Mouse (Mus musculus): ENCODE results near the gene Gm10220. TPM values are rescaled to one million over a fixed set of nuclear protein-coding genes. Genes with fewer than 3 reads are reported as not detected.

Gene Gm10220
- polyA plus RNA-seq, 1 experiment from 2014 or later = not detected

- ATAC-seq (ENCODE audit: low read depth) = no peak
- Histone ChIP-seq H3K27ac (ENCODE audit: low read length) (no peak overlapping the region), H3K9ac (ENCODE audit: low read length) (no peak overlapping the region), H3K4me2 (ENCODE audit: low read depth, low read length) (no peak overlapping the region), H3K4me3 (ENCODE audit: low read length) (no peak overlapping the region), H3K4me1 (replicated peaks; ENCODE audit: control insufficient read depth, insufficient read depth, low read length) (no peaks in the 10 kb centered on the region), H3K27me3 (ENCODE audit: control insufficient read depth, insufficient read depth, low read depth, low read length) (no peaks in the 10 kb centered on the region), H3K36me3 (ENCODE audit: control insufficient read depth, insufficient read depth, low read length) (no peaks in the 10 kb centered on the region), H3K9me3 (ENCODE audit: control insufficient read depth, low read length) (peaks cover 3% of the 10 kb centered on the region; the same call in 1 of the 2 replicates)
- 83% methylated on average over 24 of the region's 24 CpGs for WGBS
Measured at GRCm38 (mm10) chr5:26070716-26071115, 50.5 kb downstream of the Gm10220 start.

Other genes starting within 250 kb of the Gm10220 start
- not detected in 2 replicates for gene Gm21663, start 179.0 kb downstream of the Gm10220 start, polyA plus RNA-seq (2015; fragmentation: Nextera tagmentation; extraction: Ambion mirVana)
- not detected in 2 replicates for gene Gm21671, start 167.0 kb downstream of the Gm10220 start, polyA plus RNA-seq (2015; fragmentation: Nextera tagmentation; extraction: Ambion mirVana)
- gene Gm21680, start 148.8 kb downstream of the Gm10220 start, polyA plus RNA-seq (2015; fragmentation: Nextera tagmentation; extraction: Ambion mirVana) = not detected in 2 replicates
- not detected in 2 replicates for gene Gm21698, start 132.8 kb downstream of the Gm10220 start, polyA plus RNA-seq (2015; fragmentation: Nextera tagmentation; extraction: Ambion mirVana)
- gene Gm1979, start 116.6 kb downstream of the Gm10220 start, polyA plus RNA-seq (2015; fragmentation: Nextera tagmentation; extraction: Ambion mirVana) = not detected in 2 replicates
- gene Gm5862, start 98.5 kb downstream of the Gm10220 start, polyA plus RNA-seq (2015; fragmentation: Nextera tagmentation; extraction: Ambion mirVana) = not detected in 2 replicates
- gene Speer4a, start 81.9 kb downstream of the Gm10220 start, polyA plus RNA-seq (2015; fragmentation: Nextera tagmentation; extraction: Ambion mirVana) = not detected in 2 replicates
- gene Gm7347, start 62.8 kb downstream of the Gm10220 start, polyA plus RNA-seq (2015; fragmentation: Nextera tagmentation; extraction: Ambion mirVana) = not detected in 2 replicates
- gene Gm10471, start 32.1 kb downstream of the Gm10220 start, polyA plus RNA-seq (2015; fragmentation: Nextera tagmentation; extraction: Ambion mirVana) = not detected in 2 replicates
- gene 5031410I06Rik, start 16.1 kb downstream of the Gm10220 start, polyA plus RNA-seq (2015; fragmentation: Nextera tagmentation; extraction: Ambion mirVana) = 0.20 TPM in 1 of 2 replicates, not detected in the other
- gene Gm7361, start 136.3 kb upstream of the Gm10220 start, polyA plus RNA-seq (2015; fragmentation: Nextera tagmentation; extraction: Ambion mirVana) = not detected in 2 replicates

Data from lung, embryonic 16.5 days (tissue).